Mouse (Mus musculus) hindbrain, embryonic 11.5 days (tissue): ENCODE measurements at regions not wholly inside any gene's neighbourhood (a gene's known extent, or its start where the extent isn't known, plus 50 kb on each side); places are given as distances from the start of the nearest gene placed in this dataset.
A peak's percentile ranks its signal among the peaks of the same experiment; 100 is the strongest.

Experiments used
- ATAC-seq: fragments of 200-750 bp; cut with Nextera tagmentation; 2 replicates; pipeline ENCODE4 v1.8.0; 2017; ENCODE audit warnings: mild to moderate bottlenecking, moderate TSS enrichment, moderate library complexity; ENCODE audit not compliant: low FRiP score
- DNase-seq: peaks from one replicate; pipeline ENCODE4 v3.0.0-alpha.2; 2015; ENCODE audit warnings: low spot score
- H3K27ac ChIP-seq: fragments of 300-500 bp; sonication (generic); 2 replicates; pipeline ENCODE4 v1.5.1; 2014; ENCODE audit warnings: mild to moderate bottlenecking, low read depth, low read length
- H3K27me3 ChIP-seq: fragments of 300-500 bp; sonication (generic); 2 replicates; pipeline ENCODE4 v1.6.1; 2014; ENCODE audit warnings: mild to moderate bottlenecking, low read length, moderate library complexity, mixed read lengths; ENCODE audit not compliant: control insufficient read depth, insufficient read depth
- H3K36me3 ChIP-seq: fragments of 300-500 bp; sonication (generic); 2 replicates; pipeline ENCODE4 v1.6.1; 2014; ENCODE audit warnings: mild to moderate bottlenecking, low read length, moderate library complexity, mixed read lengths; ENCODE audit not compliant: control insufficient read depth, insufficient read depth
- H3K4me1 ChIP-seq: fragments of 300-500 bp; sonication (generic); replicated peaks from 2 replicates; pipeline ENCODE4 v1.6.1; 2014; ENCODE audit warnings: low read length, mixed read lengths; ENCODE audit not compliant: control insufficient read depth, insufficient read depth
- H3K4me2 ChIP-seq: fragments of 300-500 bp; sonication (generic); replicated peaks from 2 replicates; pipeline ENCODE4 v1.6.1; 2014; ENCODE audit warnings: mild to moderate bottlenecking, low read depth, low read length
- H3K4me3 ChIP-seq: fragments of 300-500 bp; sonication (generic); 2 replicates; pipeline ENCODE4 v1.5.1; 2014; ENCODE audit warnings: low read depth, low read length
- H3K9ac ChIP-seq: fragments of 300-500 bp; sonication (generic); 2 replicates; pipeline ENCODE4 v1.6.1; 2014; ENCODE audit warnings: low read depth, low read length
- H3K9me3 ChIP-seq: fragments of 300-500 bp; sonication (generic); 2 replicates; pipeline ENCODE4 v1.6.1; 2016; ENCODE audit warnings: low read length; ENCODE audit not compliant: control insufficient read depth
- WGBS: fragments of 180-500 bp; shearing (Covaris S2); extraction: QIAGEN DNeasy Blood & Tissue Kit; methylation state at CpG from one replicate; pipeline ENCODE4 v1.1.7; 2014; 5-methylcytosine and 5-hydroxymethylcytosine counted together

DNA sequence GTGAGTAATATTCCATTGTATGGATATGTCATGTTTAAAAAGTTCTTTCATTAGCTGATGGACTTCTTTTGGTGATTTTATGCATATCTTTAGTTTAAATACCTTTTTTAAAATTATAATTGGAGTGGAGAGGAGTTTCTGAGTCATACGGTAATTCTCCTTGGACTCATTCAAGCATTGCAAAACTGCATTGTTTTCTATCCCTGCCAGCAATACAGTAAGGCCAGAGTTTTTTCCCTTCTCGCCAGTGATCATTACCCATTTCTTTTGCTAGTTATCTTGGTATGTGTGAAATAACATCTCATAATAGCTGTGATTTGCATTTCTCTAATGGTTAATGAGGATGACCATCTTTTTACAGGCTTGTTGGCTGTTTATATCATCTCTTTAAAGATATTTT is 271.6 kb upstream of the Nr2f2 start:
- Histone ChIP-seq H3K4me1 (no peaks in the 10 kb centered on the region), H3K4me3 (no peak overlapping the region), H3K27me3 (no peaks in the 10 kb centered on the region), H3K4me2 (no peak overlapping the region), H3K9ac (no peak overlapping the region), H3K27ac (no peak overlapping the region), H3K36me3 (no peaks in the 10 kb centered on the region), H3K9me3 (no peaks in the 10 kb centered on the region)
- no peak for DNase-seq
- WGBS = 84% methylated on average over 2 of the region's 2 CpGs
- no peak for ATAC-seq

DNA sequence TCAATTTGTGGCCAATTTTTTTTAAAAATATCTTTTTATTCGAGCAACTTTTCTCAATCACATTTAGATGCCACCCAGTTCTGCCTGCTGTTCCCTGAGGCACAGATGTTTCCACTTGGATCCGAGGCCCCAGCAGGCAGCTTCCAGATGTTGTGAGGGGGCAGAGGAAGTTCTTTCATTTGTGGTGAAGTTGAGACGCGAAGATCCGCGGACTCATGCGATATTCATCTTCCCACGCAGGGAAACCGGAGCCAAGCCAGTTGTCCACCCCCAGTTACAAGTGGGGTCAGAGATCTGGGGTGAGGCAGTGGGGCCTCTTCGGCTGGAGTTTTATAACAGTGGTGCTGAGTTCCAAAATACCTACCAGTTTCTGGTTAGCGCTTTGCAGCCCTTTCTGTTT is 267.5 kb upstream of the Nr2f2 start:
- no peak overlapping the region for H3K27ac ChIP-seq
- no peaks in the 10 kb centered on the region for H3K9me3 ChIP-seq
- H3K4me2 ChIP-seq = no peak overlapping the region
- no peak overlapping the region for H3K9ac ChIP-seq
- no peaks in the 10 kb centered on the region for H3K27me3 ChIP-seq
- no peaks in the 10 kb centered on the region for H3K4me1 ChIP-seq
- ATAC-seq (no peak), DNase-seq (peak; percentile 10)
- WGBS = 43% methylated on average over 11 of the region's 11 CpGs
- no peaks in the 10 kb centered on the region for H3K36me3 ChIP-seq
- no peak overlapping the region for H3K4me3 ChIP-seq

DNA sequence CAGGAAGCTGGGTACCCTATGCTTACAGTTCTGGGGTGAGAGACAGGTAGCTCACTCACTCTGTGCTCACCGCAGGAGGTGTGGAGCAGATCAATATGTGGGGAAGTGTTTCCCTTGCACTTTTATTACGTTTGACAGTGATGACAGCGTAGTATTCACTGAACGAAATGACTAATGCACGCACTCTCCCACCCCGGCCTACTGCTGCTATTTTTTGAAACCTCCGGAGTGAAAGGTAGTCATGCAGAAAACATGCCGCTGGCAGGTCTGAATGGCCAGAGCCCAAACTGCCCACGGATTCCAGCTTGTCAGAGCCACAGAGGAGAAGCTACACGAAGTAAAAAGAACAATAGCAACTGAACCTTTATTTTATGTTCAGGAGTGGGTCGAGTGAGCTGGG is 267.0 kb upstream of the Nr2f2 start:
- DNase-seq (peak; percentile 26), ATAC-seq (no peak)
- Histone ChIP-seq H3K36me3 (no peaks in the 10 kb centered on the region), H3K4me3 (no peak overlapping the region), H3K9me3 (no peaks in the 10 kb centered on the region), H3K9ac (no peak overlapping the region), H3K27ac (no peak overlapping the region), H3K27me3 (no peaks in the 10 kb centered on the region), H3K4me2 (no peak overlapping the region), H3K4me1 (no peaks in the 10 kb centered on the region)
- WGBS = 12% methylated on average over 11 of the region's 11 CpGs

DNA sequence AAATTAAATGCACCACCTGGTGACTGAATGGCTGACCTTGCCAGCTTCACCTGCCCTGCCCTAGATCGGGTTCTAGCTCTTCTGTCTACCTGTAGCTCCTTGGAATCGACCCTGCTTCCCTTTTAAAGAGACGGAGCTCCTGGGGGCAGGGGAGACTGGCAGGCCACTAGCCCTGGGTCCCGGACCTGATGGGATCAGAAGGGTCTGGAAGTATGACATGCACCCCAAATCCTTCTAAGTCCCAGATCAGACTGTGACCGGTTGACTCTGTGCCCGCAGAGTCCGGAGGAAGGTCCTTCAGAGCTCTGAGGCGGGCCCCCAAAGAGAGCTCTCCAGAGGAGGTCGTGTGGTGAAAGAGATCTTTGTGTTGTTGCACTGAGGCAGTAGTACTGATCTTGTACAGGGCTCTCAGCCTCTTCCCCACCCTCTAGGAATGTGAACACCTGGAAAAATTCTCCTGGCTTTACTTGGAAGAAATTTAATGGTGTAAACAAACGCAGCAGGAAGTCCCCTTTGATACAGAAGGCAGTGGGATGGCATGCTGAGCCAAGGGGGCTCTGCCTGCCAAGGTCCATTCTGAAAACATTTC is 259.2 kb upstream of the Nr2f2 start:
- Histone ChIP-seq H3K4me2 (peak overlapping the region; percentile 57), H3K4me3 (peak overlapping the region; percentile 14; the same call in 1 of the 2 replicates), H3K9me3 (no peaks in the 10 kb centered on the region), H3K9ac (no peak overlapping the region), H3K4me1 (peaks cover 17% of the 10 kb centered on the region), H3K27me3 (no peaks in the 10 kb centered on the region; the same call in 1 of the 2 replicates), H3K27ac (no peak overlapping the region), H3K36me3 (no peaks in the 10 kb centered on the region)
- WGBS = 9% methylated on average over 10 of the region's 10 CpGs
- DNase-seq (peak; percentile 9), ATAC-seq (no peak)

DNA sequence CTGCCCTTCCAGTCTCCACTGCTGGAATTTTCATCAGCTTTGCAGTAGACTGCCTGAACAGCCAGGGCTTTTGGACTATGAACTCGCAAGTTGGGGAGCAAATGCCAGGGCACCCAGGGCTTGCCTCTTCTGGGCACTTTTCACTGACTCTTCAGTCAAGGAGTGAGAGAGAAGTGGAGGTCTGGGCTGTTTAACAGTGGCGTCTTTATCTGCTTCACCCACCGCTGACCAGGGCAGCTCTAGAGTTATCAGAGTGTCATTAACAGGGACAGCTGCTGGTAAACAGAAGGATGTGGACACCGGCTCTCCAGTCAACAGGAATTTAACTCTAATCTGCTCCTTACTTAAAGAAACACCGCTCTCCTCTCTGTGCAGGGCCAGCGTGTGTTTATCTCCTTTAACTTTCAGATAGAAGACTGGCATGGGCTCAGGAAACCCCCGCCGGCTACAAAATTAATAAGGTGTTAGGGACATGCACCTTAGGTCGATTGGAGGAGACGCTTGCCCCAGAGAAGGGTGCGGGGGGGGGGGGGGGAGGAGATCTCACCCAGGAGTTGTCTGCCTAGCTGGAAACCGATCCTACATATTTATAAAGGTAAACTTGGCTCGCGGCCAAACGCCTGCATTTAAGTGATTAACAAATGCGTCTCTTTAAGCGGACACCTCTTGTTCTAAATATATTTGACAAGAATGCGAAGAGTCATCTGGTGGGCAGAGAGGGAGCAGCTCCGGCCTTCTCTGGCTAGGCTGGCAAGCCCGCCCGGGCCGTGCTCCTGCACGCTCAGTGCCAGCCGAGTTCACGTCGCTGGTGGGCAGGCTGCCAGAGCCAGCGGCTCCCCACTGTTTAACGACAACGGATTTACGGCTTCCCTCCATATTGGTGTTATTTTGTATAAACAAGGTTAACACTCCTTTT is 258.4 kb upstream of the Nr2f2 start:
- DNase-seq (peak; percentile 62), ATAC-seq (peak; percentile 45; the same call in 1 of the 2 replicates)
- H3K9ac ChIP-seq = no peak overlapping the region
- H3K4me3 ChIP-seq = peak overlapping the region; percentile 14; the same call in 1 of the 2 replicates
- H3K4me1 ChIP-seq = peaks cover 17% of the 10 kb centered on the region
- 2% methylated on average over 29 of the region's 30 CpGs for WGBS
- no peaks in the 10 kb centered on the region for H3K36me3 ChIP-seq
- no peaks in the 10 kb centered on the region for H3K9me3 ChIP-seq
- no peak overlapping the region for H3K27ac ChIP-seq
- H3K27me3 ChIP-seq = no peaks in the 10 kb centered on the region; the same call in 1 of the 2 replicates
- H3K4me2 ChIP-seq = peak overlapping the region; percentile 57

DNA sequence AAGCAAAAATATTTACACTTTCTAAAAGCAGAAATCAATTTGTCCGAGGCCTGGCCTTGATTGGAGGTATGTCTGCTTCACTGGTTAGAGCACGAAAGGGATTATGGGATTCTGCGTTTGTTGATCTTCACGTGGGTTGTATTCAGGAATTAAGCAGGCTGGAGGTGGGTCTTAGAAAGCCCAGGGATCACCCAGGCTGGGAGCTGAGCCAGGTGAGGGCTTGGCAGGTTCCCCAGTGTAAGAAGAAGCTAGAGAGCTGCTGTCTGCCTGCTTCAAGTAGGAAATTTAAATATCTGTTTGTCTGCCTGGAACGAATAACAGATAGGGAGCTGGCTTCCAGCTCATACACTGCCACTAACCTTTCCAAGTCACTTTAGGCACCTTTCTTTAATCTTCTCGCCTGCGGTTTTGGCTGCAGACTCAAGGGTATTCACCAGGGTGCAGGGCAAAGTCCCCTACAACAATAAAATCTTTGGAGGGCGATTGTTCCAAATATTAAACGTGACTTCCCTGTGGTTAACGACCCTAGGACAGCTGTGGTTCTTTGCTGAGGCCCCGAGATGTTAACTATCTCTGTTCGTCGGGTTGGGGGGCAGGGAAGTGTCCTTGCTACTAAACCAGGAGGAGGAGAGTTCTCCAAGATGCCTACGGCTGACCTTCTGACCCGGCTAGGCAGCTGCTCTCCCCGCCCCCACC is 257.6 kb upstream of the Nr2f2 start:
- Histone ChIP-seq H3K4me2 (peak overlapping the region; percentile 57), H3K36me3 (no peaks in the 10 kb centered on the region), H3K4me1 (peaks cover 17% of the 10 kb centered on the region), H3K9me3 (no peaks in the 10 kb centered on the region), H3K4me3 (no peak overlapping the region), H3K9ac (no peak overlapping the region), H3K27ac (no peak overlapping the region), H3K27me3 (no peaks in the 10 kb centered on the region; the same call in 1 of the 2 replicates)
- DNase-seq (no peak), ATAC-seq (no peak)
- 3% methylated on average over 16 of the region's 16 CpGs for WGBS

DNA sequence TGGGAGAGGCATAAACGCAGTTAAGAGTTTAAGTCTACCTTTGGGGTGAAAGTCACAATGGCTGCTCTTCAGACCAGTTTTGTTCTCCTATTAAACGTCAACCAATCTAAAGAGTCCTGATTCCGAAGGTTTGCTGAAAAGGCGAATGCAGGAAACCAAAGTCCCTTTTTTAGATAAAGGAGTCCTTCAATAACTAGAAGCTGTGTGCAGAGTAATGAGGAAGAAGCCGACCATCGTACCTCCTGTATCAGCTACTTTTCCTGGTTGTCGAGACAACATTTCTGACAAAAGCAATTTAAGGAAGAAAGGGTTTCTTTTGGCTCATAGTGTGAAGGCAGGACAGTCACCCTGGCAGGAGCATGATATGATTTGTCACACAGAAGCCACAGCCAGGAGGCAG is 252.9 kb upstream of the Nr2f2 start:
- H3K9ac ChIP-seq = no peak overlapping the region
- peaks cover 2% of the 10 kb centered on the region for H3K4me1 ChIP-seq
- 91% methylated on average over 7 of the region's 7 CpGs for WGBS
- H3K4me2 ChIP-seq = no peak overlapping the region
- H3K27me3 ChIP-seq = no peaks in the 10 kb centered on the region
- no peaks in the 10 kb centered on the region for H3K9me3 ChIP-seq
- no peaks in the 10 kb centered on the region for H3K36me3 ChIP-seq
- ATAC-seq (no peak), DNase-seq (no peak)
- no peak overlapping the region for H3K27ac ChIP-seq
- H3K4me3 ChIP-seq = no peak overlapping the region

DNA sequence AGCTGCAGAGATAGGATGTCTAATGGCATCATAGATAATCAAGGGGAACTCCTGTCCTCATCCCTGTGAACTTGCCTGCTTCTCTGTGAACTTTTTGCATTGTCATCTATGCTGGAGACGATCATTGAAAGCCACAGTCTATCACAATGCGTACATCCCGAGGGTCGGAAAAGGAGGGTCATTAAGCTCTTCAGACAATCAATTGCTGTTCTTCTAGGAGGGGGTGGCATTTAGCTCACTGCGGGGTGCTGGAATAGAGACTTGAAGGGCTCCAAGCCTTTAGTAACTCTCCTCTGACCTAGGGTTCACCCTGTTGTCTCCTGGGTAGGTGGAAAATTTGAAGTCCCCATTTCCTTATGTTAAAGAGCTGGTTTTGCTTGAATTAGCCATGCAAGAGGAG is 251.7 kb upstream of the Nr2f2 start:
- H3K9ac ChIP-seq = no peak overlapping the region
- no peak overlapping the region for H3K4me3 ChIP-seq
- ATAC-seq = no peak
- H3K36me3 ChIP-seq = no peaks in the 10 kb centered on the region
- H3K27me3 ChIP-seq = no peaks in the 10 kb centered on the region
- no peak for DNase-seq
- WGBS = 54% methylated on average over 5 of the region's 5 CpGs
- no peaks in the 10 kb centered on the region for H3K4me1 ChIP-seq
- no peak overlapping the region for H3K27ac ChIP-seq
- no peaks in the 10 kb centered on the region for H3K9me3 ChIP-seq
- H3K4me2 ChIP-seq = no peak overlapping the region
